Mouse (Mus musculus): ENCODE results near the gene Arhgap32. TPM values are rescaled to one million over a fixed set of nuclear protein-coding genes. Genes with fewer than 3 reads are reported as not detected.

Arhgap32 gene
- polyA plus RNA-seq, 2 experiments, result 8.9 to 12.1 TPM

DNA sequence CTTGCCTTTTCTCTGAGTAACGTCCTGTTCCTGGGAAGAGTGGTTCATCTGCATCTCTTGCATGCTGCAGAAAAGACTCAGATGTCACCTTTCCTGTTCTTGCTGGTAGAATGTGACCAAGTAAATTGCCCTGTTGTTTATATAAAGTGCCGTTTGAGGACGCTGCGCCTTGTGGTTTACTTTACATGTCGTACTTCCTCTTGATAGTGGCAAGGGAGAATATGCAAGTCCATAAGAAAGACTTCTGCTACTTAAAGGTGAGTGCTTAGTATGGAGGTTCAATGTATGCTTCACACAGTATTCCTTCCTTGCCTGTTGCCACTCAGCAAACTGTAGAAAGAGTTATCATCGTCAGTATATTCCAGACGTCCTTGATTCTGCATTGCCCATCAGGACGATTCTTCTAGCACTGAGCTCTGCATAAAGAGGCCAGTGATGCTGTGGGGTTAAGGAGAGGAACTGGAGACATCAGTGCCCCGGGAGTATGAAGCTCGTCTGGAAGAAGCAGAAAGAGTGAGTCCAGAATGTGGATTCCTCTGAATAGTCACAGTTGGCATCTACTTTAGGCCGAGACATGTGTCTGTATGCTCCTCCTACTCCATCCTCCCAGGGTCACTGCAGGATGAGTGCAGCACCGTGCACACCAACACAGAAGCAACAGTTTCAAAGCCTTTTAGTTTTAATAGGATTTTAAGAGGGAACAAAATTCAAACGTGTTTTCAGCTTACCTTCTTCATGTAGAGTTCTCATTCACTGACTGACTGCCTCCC lies 21.4 kb upstream of the Arhgap32 start:
- H3K4me2 ChIP-seq (replicated peaks; ENCODE audit: low read depth, low read length, severe bottlenecking), result no peak overlapping the region
- DNase-seq (ENCODE audit: low spot score), result no peak
- no peak for ATAC-seq (ENCODE audit: low FRiP score, low read depth)
- no peaks in the 10 kb centered on the region for H3K9me3 ChIP-seq (ENCODE audit: control insufficient read depth, low read length)
- H3K4me1 ChIP-seq (ENCODE audit: control insufficient read depth, insufficient read depth, low read length), result peaks cover 12% of the 10 kb centered on the region
- no peaks in the 10 kb centered on the region for H3K27me3 ChIP-seq (ENCODE audit: control insufficient read depth, insufficient read depth, low read length)
- WGBS, result 42% methylated on average over 13 of the region's 13 CpGs
- TF ChIP-seq POLR2A (IDR thresholded peaks at IDR 0.05; ENCODE audit: borderline replicate concordance, extremely low read depth, insufficient read depth, insufficient read length), result no peak
- no peak overlapping the region for H3K4me3 ChIP-seq (replicated peaks; ENCODE audit: low read length)
- no peaks in the 10 kb centered on the region for H3K36me3 ChIP-seq (ENCODE audit: control insufficient read depth, insufficient read depth, low read length)
- H3K27ac ChIP-seq (replicated peaks; ENCODE audit: low read depth, low read length), result no peak overlapping the region
- H3K9ac ChIP-seq (ENCODE audit: low read depth, low read length, severe bottlenecking), result no peak overlapping the region

DNA sequence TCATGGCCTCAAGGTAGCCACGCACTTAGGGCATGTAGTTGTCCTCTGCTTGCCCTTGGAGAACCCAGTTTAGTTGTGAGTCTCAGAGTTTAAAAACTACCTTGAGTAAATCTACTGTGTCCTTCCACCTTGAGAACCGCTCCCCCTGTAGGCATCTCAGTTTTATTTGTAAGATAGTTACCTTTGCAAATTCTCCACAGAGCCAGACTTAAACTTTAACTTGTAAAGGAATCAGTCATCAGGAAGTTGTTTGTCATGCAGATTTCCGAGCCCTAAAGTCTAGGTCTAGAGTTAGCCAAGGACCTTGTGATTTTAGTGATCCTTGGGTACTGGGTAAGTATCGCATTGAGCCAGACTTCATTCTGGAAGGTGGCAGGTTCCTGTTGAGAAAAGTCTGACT lies 20.4 kb upstream of the Arhgap32 start:
- Histone ChIP-seq H3K4me3 (replicated peaks; ENCODE audit: low read length) (no peak overlapping the region), H3K4me1 (ENCODE audit: control insufficient read depth, insufficient read depth, low read length) (peaks cover 12% of the 10 kb centered on the region), H3K36me3 (ENCODE audit: control insufficient read depth, insufficient read depth, low read length) (no peaks in the 10 kb centered on the region), H3K27me3 (ENCODE audit: control insufficient read depth, insufficient read depth, low read length) (no peaks in the 10 kb centered on the region), H3K9me3 (ENCODE audit: control insufficient read depth, low read length) (no peaks in the 10 kb centered on the region), H3K4me2 (replicated peaks; ENCODE audit: low read depth, low read length, severe bottlenecking) (no peak overlapping the region), H3K9ac (ENCODE audit: low read depth, low read length, severe bottlenecking) (no peak overlapping the region), H3K27ac (replicated peaks; ENCODE audit: low read depth, low read length) (no peak overlapping the region)
- ATAC-seq (ENCODE audit: low FRiP score, low read depth) (no peak), DNase-seq (ENCODE audit: low spot score) (no peak)
- WGBS, result 89% methylated on average over 4 of the region's 4 CpGs
- TF ChIP-seq POLR2A (IDR thresholded peaks at IDR 0.05; ENCODE audit: borderline replicate concordance, extremely low read depth, insufficient read depth, insufficient read length), result no peak

DNA sequence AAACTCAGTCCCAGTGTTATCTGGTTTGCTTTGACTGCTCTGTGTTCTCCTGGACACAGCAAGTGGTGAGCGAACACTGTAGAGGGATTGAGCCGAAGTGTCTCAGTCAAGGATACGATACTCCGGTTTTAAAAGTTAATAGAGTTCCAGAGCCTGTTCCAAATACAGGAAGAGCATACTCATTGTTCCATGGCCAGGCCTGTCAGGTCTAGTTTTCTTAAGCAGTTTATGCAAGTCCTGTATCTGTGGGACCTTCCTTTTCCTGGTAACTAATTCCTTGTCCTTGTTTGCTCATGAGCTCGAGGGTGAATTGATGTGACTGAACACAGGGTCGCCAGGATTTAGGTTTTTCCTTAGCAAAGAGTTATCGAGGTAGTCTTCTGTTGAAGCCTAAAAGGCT lies 19.4 kb upstream of the Arhgap32 start:
- ATAC-seq (ENCODE audit: low FRiP score, low read depth), result no peak
- peak overlapping the region; percentile 14; the same call in 1 of the 2 replicates for H3K27ac ChIP-seq (replicated peaks; ENCODE audit: low read depth, low read length)

DNA sequence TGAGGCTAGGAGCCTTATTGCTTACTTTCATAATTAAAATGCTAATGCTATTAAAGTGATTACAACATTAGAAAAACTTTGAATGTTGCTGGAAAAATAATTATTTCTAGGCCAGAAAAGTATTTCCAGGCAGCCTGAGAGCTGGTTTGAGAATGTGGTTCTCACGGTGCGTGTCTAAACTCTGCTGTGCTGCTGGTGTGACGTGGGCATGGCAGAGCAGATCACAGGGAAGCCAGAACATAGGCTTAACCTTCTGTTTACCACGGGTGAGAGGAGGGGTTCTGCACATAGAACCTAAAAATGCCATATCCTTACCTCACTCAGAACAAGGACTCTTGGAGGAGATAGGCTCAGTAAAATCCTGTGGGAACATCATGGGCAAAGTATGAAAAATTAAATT lies 18.8 kb upstream of the Arhgap32 start:
- H3K4me2 ChIP-seq (replicated peaks; ENCODE audit: low read depth, low read length, severe bottlenecking), result no peak overlapping the region
- no peaks in the 10 kb centered on the region for H3K9me3 ChIP-seq (ENCODE audit: control insufficient read depth, low read length)
- no peaks in the 10 kb centered on the region for H3K27me3 ChIP-seq (ENCODE audit: control insufficient read depth, insufficient read depth, low read length)
- no peaks in the 10 kb centered on the region for H3K36me3 ChIP-seq (ENCODE audit: control insufficient read depth, insufficient read depth, low read length)
- DNase-seq (ENCODE audit: low spot score) (no peak), ATAC-seq (ENCODE audit: low FRiP score, low read depth) (no peak)
- H3K4me3 ChIP-seq (replicated peaks; ENCODE audit: low read length), result no peak overlapping the region
- WGBS, result 47% methylated on average over 4 of the region's 4 CpGs
- no peak overlapping the region for H3K27ac ChIP-seq (replicated peaks; ENCODE audit: low read depth, low read length)
- H3K4me1 ChIP-seq (ENCODE audit: control insufficient read depth, insufficient read depth, low read length), result peaks cover 12% of the 10 kb centered on the region
- no peak for TF ChIP-seq POLR2A (IDR thresholded peaks at IDR 0.05; ENCODE audit: borderline replicate concordance, extremely low read depth, insufficient read depth, insufficient read length)
- no peak overlapping the region for H3K9ac ChIP-seq (ENCODE audit: low read depth, low read length, severe bottlenecking)

More for the DNA sequence above, 19.4 kb upstream of the Arhgap32 start:
- no peak overlapping the region for H3K4me3 ChIP-seq (replicated peaks; ENCODE audit: low read length)
- H3K4me2 ChIP-seq (replicated peaks; ENCODE audit: low read depth, low read length, severe bottlenecking), result no peak overlapping the region
- no peak overlapping the region for H3K9ac ChIP-seq (ENCODE audit: low read depth, low read length, severe bottlenecking)
- H3K27me3 ChIP-seq (ENCODE audit: control insufficient read depth, insufficient read depth, low read length), result no peaks in the 10 kb centered on the region
- WGBS, result 71% methylated on average over 7 of the region's 7 CpGs
- H3K9me3 ChIP-seq (ENCODE audit: control insufficient read depth, low read length), result no peaks in the 10 kb centered on the region
- no peak for TF ChIP-seq POLR2A (IDR thresholded peaks at IDR 0.05; ENCODE audit: borderline replicate concordance, extremely low read depth, insufficient read depth, insufficient read length)
- H3K36me3 ChIP-seq (ENCODE audit: control insufficient read depth, insufficient read depth, low read length), result no peaks in the 10 kb centered on the region
- H3K4me1 ChIP-seq (ENCODE audit: control insufficient read depth, insufficient read depth, low read length), result peaks cover 12% of the 10 kb centered on the region
- DNase-seq (ENCODE audit: low spot score), result no peak

DNA sequence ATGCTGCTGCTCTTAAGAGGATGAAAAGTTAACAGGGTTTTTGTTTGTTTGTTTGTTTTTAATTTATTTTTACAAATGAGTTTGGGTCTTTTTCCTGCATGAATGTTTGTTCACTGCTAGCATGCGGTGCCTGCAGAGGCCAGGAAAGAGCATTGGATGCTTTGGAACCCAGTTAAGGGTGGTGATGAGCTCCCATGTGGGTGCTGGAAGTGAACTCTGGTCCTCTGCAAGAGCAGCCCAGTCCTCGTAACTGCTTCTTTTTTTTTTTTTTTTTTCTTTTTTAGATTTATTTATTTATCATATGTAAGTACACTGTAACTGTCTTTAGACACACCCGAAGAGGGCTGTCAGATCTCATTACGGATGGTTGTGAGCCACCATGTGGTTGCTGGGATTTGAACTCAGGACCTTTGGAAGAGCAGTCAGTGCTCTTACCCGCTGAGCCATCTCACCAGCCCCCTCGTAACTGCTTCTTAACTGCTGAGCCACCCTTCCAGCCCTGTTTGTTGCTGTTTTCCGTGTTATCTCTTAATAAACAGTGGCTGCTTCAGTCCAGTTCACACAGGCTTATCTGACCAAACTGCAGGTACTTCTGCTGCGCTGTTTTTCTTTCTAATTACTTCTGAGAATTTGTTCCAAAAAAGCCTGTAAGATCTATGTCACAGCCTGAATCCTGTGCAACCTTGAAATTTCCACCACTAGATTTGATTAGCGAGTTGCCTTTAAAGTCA lies 17.3 kb upstream of the Arhgap32 start:
- Histone ChIP-seq H3K4me1 (ENCODE audit: control insufficient read depth, insufficient read depth, low read length) (peaks cover 12% of the 10 kb centered on the region), H3K9ac (ENCODE audit: low read depth, low read length, severe bottlenecking) (no peak overlapping the region), H3K4me3 (replicated peaks; ENCODE audit: low read length) (no peak overlapping the region), H3K27me3 (ENCODE audit: control insufficient read depth, insufficient read depth, low read length) (no peaks in the 10 kb centered on the region), H3K36me3 (ENCODE audit: control insufficient read depth, insufficient read depth, low read length) (no peaks in the 10 kb centered on the region), H3K4me2 (replicated peaks; ENCODE audit: low read depth, low read length, severe bottlenecking) (no peak overlapping the region), H3K27ac (replicated peaks; ENCODE audit: low read depth, low read length) (no peak overlapping the region), H3K9me3 (ENCODE audit: control insufficient read depth, low read length) (no peaks in the 10 kb centered on the region)
- DNase-seq (ENCODE audit: low spot score) (no peak), ATAC-seq (ENCODE audit: low FRiP score, low read depth) (no peak)
- TF ChIP-seq POLR2A (IDR thresholded peaks at IDR 0.05; ENCODE audit: borderline replicate concordance, extremely low read depth, insufficient read depth, insufficient read length), result no peak
- WGBS, result 91% methylated on average over 9 of the region's 9 CpGs
